Mouse (Mus musculus) embryonic facial prominence, embryonic 13.5 days (tissue): Measurements from ENCODE around the gene Mcoln1. TPM values are rescaled to one million over a fixed set of nuclear protein-coding genes. Genes with fewer than 3 reads are reported as not detected.

ENCODE experiments used
- ATAC-seq: fragments of 200-750 bp; cut with Nextera tagmentation; 2 replicates; pipeline ENCODE4 v1.8.0; 2017; ENCODE audit warnings: low read depth; ENCODE audit not compliant: insufficient number of reproducible peaks, insufficient read depth, low FRiP score, low TSS enrichment
- H3K27ac ChIP-seq: fragments of 300-500 bp; sonication (generic); 2 replicates; pipeline ENCODE4 v1.5.1; 2015; ENCODE audit warnings: moderate library complexity, mild to moderate bottlenecking, inconsistent platforms
- H3K27me3 ChIP-seq: fragments of 300-500 bp; sonication (generic); 2 replicates; pipeline ENCODE4 v1.6.1; 2015; ENCODE audit warnings: mild to moderate bottlenecking, inconsistent platforms
- H3K36me3 ChIP-seq: fragments of 300-500 bp; sonication (generic); 2 replicates; pipeline ENCODE4 v1.6.1; 2015; ENCODE audit warnings: mild to moderate bottlenecking, inconsistent platforms
- H3K4me1 ChIP-seq: fragments of 300-500 bp; sonication (generic); 2 replicates; pipeline ENCODE4 v1.6.1; 2015; ENCODE audit warnings: inconsistent platforms
- H3K4me2 ChIP-seq: fragments of 300-500 bp; sonication (generic); 2 replicates; pipeline ENCODE4 v1.6.1; 2015; ENCODE audit warnings: moderate library complexity, mild to moderate bottlenecking, inconsistent platforms
- H3K4me3 ChIP-seq: fragments of 300-500 bp; sonication (generic); 2 replicates; pipeline ENCODE4 v1.5.1; 2015; ENCODE audit warnings: mild to moderate bottlenecking, inconsistent platforms
- H3K9ac ChIP-seq: fragments of 300-500 bp; sonication (generic); 2 replicates; pipeline ENCODE4 v1.6.1; 2015; ENCODE audit warnings: mild to moderate bottlenecking, inconsistent platforms
- H3K9me3 ChIP-seq: fragments of 300-500 bp; sonication (generic); 2 replicates; pipeline ENCODE4 v1.6.1; 2016; ENCODE audit warnings: inconsistent platforms
- WGBS: fragments of 180-500 bp; shearing (Covaris S2); methylation state at CpG from one replicate; pipeline ENCODE4 v1.1.7; 2015; ENCODE audit warnings: mixed read lengths; 5-methylcytosine and 5-hydroxymethylcytosine counted together
- polyA plus RNA-seq: library from polyadenylated mRNA; unstranded; fragments of >200 nt; fragmentation: Nextera tagmentation; extraction: Ambion mirVana; gene quantifications from 2 replicates; pipeline ENCODE4 v1.2.1, GENCODE M21; 2015

The Mcoln1 gene
- polyA plus RNA-seq, 1 experiment from 2014 or later = 58.3 TPM

- no peak overlapping the region for H3K4me3 ChIP-seq
- no peaks in the 10 kb centered on the region for H3K9me3 ChIP-seq
- H3K27ac ChIP-seq = no peak overlapping the region
- peaks cover 37% of the 10 kb centered on the region for H3K36me3 ChIP-seq
- H3K27me3 ChIP-seq = no peaks in the 10 kb centered on the region
- ATAC-seq = no peak
- peaks cover 23% of the 10 kb centered on the region for H3K4me1 ChIP-seq
- no peak overlapping the region; the same call in 1 of the 2 replicates for H3K4me2 ChIP-seq
- 59% methylated on average over 4 of the region's 4 CpGs for WGBS
- peak overlapping the region; percentile 37; the same call in 1 of the 2 replicates for H3K9ac ChIP-seq
These were observed 2.0 kb downstream of the Mcoln1 start for GRCm38 (mm10) chr8:3502217-3502616.

GRCm38 (mm10) chr8:3507979-3508754 lies 7.9 kb downstream of the Mcoln1 start:
- Histone ChIP-seq H3K27me3 (no peaks in the 10 kb centered on the region), H3K9ac (no peak overlapping the region), H3K4me3 (no peak overlapping the region), H3K9me3 (no peaks in the 10 kb centered on the region), H3K27ac (no peak overlapping the region), H3K4me1 (no peaks in the 10 kb centered on the region), H3K4me2 (no peak overlapping the region), H3K36me3 (peaks cover 86% of the 10 kb centered on the region)
- ATAC-seq = no peak
- 86% methylated on average over 6 of the region's 6 CpGs for WGBS

GRCm38 (mm10) chr8:3514681-3515247 lies 14.5 kb downstream of the Mcoln1 start:
- Histone ChIP-seq H3K4me2 (peak overlapping the region; percentile 95), H3K4me1 (peaks cover 13% of the 10 kb centered on the region; the same call in 1 of the 2 replicates), H3K9ac (peak overlapping the region; percentile 75; the same call in 1 of the 2 replicates), H3K36me3 (peaks cover 44% of the 10 kb centered on the region), H3K27ac (peak overlapping the region; percentile 85), H3K4me3 (peak overlapping the region; percentile 67), H3K9me3 (no peaks in the 10 kb centered on the region), H3K27me3 (no peaks in the 10 kb centered on the region)
- ATAC-seq = no peak
- 22% methylated on average over 13 of the region's 13 CpGs for WGBS

GRCm38 (mm10) chr8:3515260-3515671 lies 15.0 kb downstream of the Mcoln1 start, which contains the start of gene Pnpla6:
Gene Pnpla6, plus strand, starts transcription at chr8:3515384.
- peak within 1 kb of the TSS; percentile 85 for H3K27ac ChIP-seq
- no peaks in the 10 kb centered on the region for H3K9me3 ChIP-seq
- peak within 1 kb of the TSS; percentile 67 for H3K4me3 ChIP-seq
- ATAC-seq = peak; percentile 80
- peaks cover 13% of the 10 kb centered on the region; the same call in 1 of the 2 replicates for H3K4me1 ChIP-seq
- peak within 1 kb of the TSS; percentile 95 for H3K4me2 ChIP-seq
- no peaks in the 10 kb centered on the region for H3K27me3 ChIP-seq
- peak within 1 kb of the TSS; percentile 75 for H3K9ac ChIP-seq
- peaks cover 39% of the 10 kb centered on the region for H3K36me3 ChIP-seq
- 1% methylated on average over 25 of the region's 25 CpGs for WGBS

- peak overlapping the region; percentile 95 for H3K4me2 ChIP-seq
- H3K36me3 ChIP-seq = peaks cover 35% of the 10 kb centered on the region
- H3K4me3 ChIP-seq = peak overlapping the region; percentile 67
- no peaks in the 10 kb centered on the region for H3K27me3 ChIP-seq
- H3K27ac ChIP-seq = peak overlapping the region; percentile 85
- peak overlapping the region; percentile 75 for H3K9ac ChIP-seq
- WGBS = under 1% methylated on average over 25 of the region's 25 CpGs
- ATAC-seq = 0 out of 2 replicates have a peak, but pooled peaks have one; percentile 12
- no peaks in the 10 kb centered on the region for H3K9me3 ChIP-seq
- H3K4me1 ChIP-seq = peaks cover 13% of the 10 kb centered on the region; the same call in 1 of the 2 replicates
These were observed 15.6 kb downstream of the Mcoln1 start for GRCm38 (mm10) chr8:3515771-3516417.

GRCm38 (mm10) chr8:3516450-3517116 lies 16.3 kb downstream of the Mcoln1 start:
- H3K4me1 ChIP-seq = peaks cover 13% of the 10 kb centered on the region; the same call in 1 of the 2 replicates
- peaks cover 35% of the 10 kb centered on the region for H3K36me3 ChIP-seq
- H3K9ac ChIP-seq = peak overlapping the region; percentile 75
- no peaks in the 10 kb centered on the region for H3K27me3 ChIP-seq
- peak; percentile 80 for ATAC-seq
- H3K27ac ChIP-seq = peak overlapping the region; percentile 85
- no peaks in the 10 kb centered on the region for H3K9me3 ChIP-seq
- peak overlapping the region; percentile 95 for H3K4me2 ChIP-seq
- peak overlapping the region; percentile 67 for H3K4me3 ChIP-seq
- 2% methylated on average over 36 of the region's 36 CpGs for WGBS

GRCm38 (mm10) chr8:3517117-3517495 lies 16.8 kb downstream of the Mcoln1 start:
- Histone ChIP-seq H3K4me2 (peak overlapping the region; percentile 95), H3K27ac (peak overlapping the region; percentile 33), H3K27me3 (no peaks in the 10 kb centered on the region), H3K9ac (peak overlapping the region; percentile 75), H3K36me3 (peaks cover 35% of the 10 kb centered on the region), H3K4me1 (peaks cover 13% of the 10 kb centered on the region; the same call in 1 of the 2 replicates), H3K4me3 (peak overlapping the region; percentile 67), H3K9me3 (no peaks in the 10 kb centered on the region)
- WGBS = 6% methylated on average over 16 of the region's 16 CpGs
- no peak for ATAC-seq

GRCm38 (mm10) chr8:3522007-3522697 lies 21.9 kb downstream of the Mcoln1 start:
- peaks cover 60% of the 10 kb centered on the region for H3K36me3 ChIP-seq
- no peak for ATAC-seq
- H3K9ac ChIP-seq = no peak overlapping the region
- no peaks in the 10 kb centered on the region for H3K27me3 ChIP-seq
- H3K4me3 ChIP-seq = no peak overlapping the region
- no peak overlapping the region for H3K4me2 ChIP-seq
- no peak overlapping the region for H3K27ac ChIP-seq
- 89% methylated on average over 13 of the region's 13 CpGs for WGBS
- no peaks in the 10 kb centered on the region for H3K9me3 ChIP-seq
- H3K4me1 ChIP-seq = peaks cover 3% of the 10 kb centered on the region; the same call in 1 of the 2 replicates

- no peak overlapping the region for H3K4me3 ChIP-seq
- H3K9me3 ChIP-seq = no peaks in the 10 kb centered on the region
- H3K36me3 ChIP-seq = peaks cover 53% of the 10 kb centered on the region
- no peak overlapping the region for H3K9ac ChIP-seq
- WGBS = 87% methylated on average over 5 of the region's 5 CpGs
- no peaks in the 10 kb centered on the region for H3K27me3 ChIP-seq
- no peak for ATAC-seq
- no peak overlapping the region for H3K4me2 ChIP-seq
- H3K4me1 ChIP-seq = no peaks in the 10 kb centered on the region
- no peak overlapping the region for H3K27ac ChIP-seq
These were observed 30.6 kb downstream of the Mcoln1 start for GRCm38 (mm10) chr8:3530816-3531215.

GRCm38 (mm10) chr8:3531936-3532335 lies 31.7 kb downstream of the Mcoln1 start:
- WGBS = 94% methylated on average over 18 of the region's 18 CpGs
- Histone ChIP-seq H3K4me3 (no peak overlapping the region), H3K9me3 (no peaks in the 10 kb centered on the region), H3K27me3 (no peaks in the 10 kb centered on the region), H3K4me1 (no peaks in the 10 kb centered on the region), H3K4me2 (no peak overlapping the region), H3K9ac (no peak overlapping the region), H3K36me3 (peaks cover 54% of the 10 kb centered on the region), H3K27ac (no peak overlapping the region)
- no peak for ATAC-seq
